Mouse (Mus musculus): ENCODE data around the gene Prelid3b.

Gene Prelid3b

GRCm38 (mm10) chr2:174472818-174473549 is at the start of gene Prelid3b:
Gene Prelid3b (minus strand): TSS chr2:174473081.
- peak; percentile 99 to 100 for DNase-seq (ENCODE audit: low spot score in 2 of 2)

GRCm38 (mm10) chr2:174522134-174522533 is 49.3 kb upstream of the Prelid3b start:
- DNase-seq (ENCODE audit: low spot score in 2 of 2), result no peak

GRCm38 (mm10) chr2:174517141-174518079 is 44.5 kb upstream of the Prelid3b start:
- no peak for DNase-seq (ENCODE audit: low spot score in 2 of 2)

- DNase-seq (ENCODE audit: low spot score in 2 of 2), result no peak
These were observed 42.0 kb upstream of the Prelid3b start for GRCm38 (mm10) chr2:174514887-174515286.

GRCm38 (mm10) chr2:174513827-174514226 is 40.9 kb upstream of the Prelid3b start:
- DNase-seq (ENCODE audit: low spot score in 2 of 2), result no peak

GRCm38 (mm10) chr2:174509825-174510224 is 36.9 kb upstream of the Prelid3b start:
- DNase-seq (ENCODE audit: low spot score in 2 of 2), result no peak

GRCm38 (mm10) chr2:174507998-174508397 is 35.1 kb upstream of the Prelid3b start:
- DNase-seq (ENCODE audit: low spot score in 2 of 2), result no peak

- no peak for DNase-seq (ENCODE audit: low spot score in 2 of 2)
These were observed 30.1 kb upstream of the Prelid3b start for GRCm38 (mm10) chr2:174502831-174503460.

GRCm38 (mm10) chr2:174502321-174502720 is 29.4 kb upstream of the Prelid3b start:
- no peak for DNase-seq (ENCODE audit: low spot score in 2 of 2)

- DNase-seq (ENCODE audit: low spot score in 2 of 2), result no peak
These were observed 28.6 kb upstream of the Prelid3b start for GRCm38 (mm10) chr2:174501517-174501916.

- DNase-seq (ENCODE audit: low spot score in 2 of 2), result no peak
These were observed 28.1 kb upstream of the Prelid3b start for GRCm38 (mm10) chr2:174500814-174501503.

GRCm38 (mm10) chr2:174492858-174493257 is 20.0 kb upstream of the Prelid3b start:
- peak in 1 of 2 experiments; percentile 49 for DNase-seq (ENCODE audit: low spot score in 2 of 2)

GRCm38 (mm10) chr2:174487005-174487404 is 14.1 kb upstream of the Prelid3b start:
- no peak for DNase-seq (ENCODE audit: low spot score in 2 of 2)

GRCm38 (mm10) chr2:174478746-174479145 is 5.9 kb upstream of the Prelid3b start:
- no peak for DNase-seq (ENCODE audit: low spot score in 2 of 2)

GRCm38 (mm10) chr2:174477543-174478319 is 4.8 kb upstream of the Prelid3b start:
- no peak for DNase-seq (ENCODE audit: low spot score in 2 of 2)

- DNase-seq (ENCODE audit: low spot score in 2 of 2), result no peak
These were observed 658 bp upstream of the Prelid3b start for GRCm38 (mm10) chr2:174473550-174473927.

- DNase-seq (ENCODE audit: low spot score in 2 of 2), result no peak
These were observed 474 bp downstream of the Prelid3b start for GRCm38 (mm10) chr2:174472407-174472806.

- DNase-seq (ENCODE audit: low spot score in 2 of 2), result no peak
These were observed 2.0 kb downstream of the Prelid3b start for GRCm38 (mm10) chr2:174470786-174471405.

GRCm38 (mm10) chr2:174470333-174470732 is 2.5 kb downstream of the Prelid3b start:
- no peak for DNase-seq (ENCODE audit: low spot score in 2 of 2)

- DNase-seq (ENCODE audit: low spot score in 2 of 2), result peak; percentile 90 to 92
These were observed 8.9 kb downstream of the Prelid3b start, which contains the start of gene Atp5e for GRCm38 (mm10) chr2:174463789-174464523. Gene Atp5e (minus strand): TSS chr2:174464105.
